Mouse (Mus musculus) frontal cortex, postnatal 14 days (tissue): ENCODE measurements around the gene Gstm3.
A peak's percentile ranks its signal among the peaks of the same experiment; 100 is the strongest.

Source experiments
- DNase-seq, 2 experiments: peaks; one replicate each; pipeline ENCODE4 v3.0.0; 2022; ENCODE audit warnings: low spot score in 2 of 2

Gene Gstm3

GRCm38 (mm10) chr3:107929731-107930130 lies 39.4 kb downstream of the Gstm3 start:
- DNase-seq = no peak

GRCm38 (mm10) chr3:107929243-107929642 lies 39.8 kb downstream of the Gstm3 start:
- DNase-seq = no peak

GRCm38 (mm10) chr3:107928691-107929090 lies 40.4 kb downstream of the Gstm3 start:
- no peak for DNase-seq

GRCm38 (mm10) chr3:107927841-107928240 lies 41.2 kb downstream of the Gstm3 start:
- DNase-seq = no peak

GRCm38 (mm10) chr3:107925335-107925734 lies 43.7 kb downstream of the Gstm3 start:
- DNase-seq = no peak

- DNase-seq = no peak
These were observed 48.7 kb downstream of the Gstm3 start for GRCm38 (mm10) chr3:107920348-107920747.

- peak in 1 of 2 experiments; percentile 57 for DNase-seq
These were observed 51.2 kb downstream of the Gstm3 start for GRCm38 (mm10) chr3:107917783-107918408.

GRCm38 (mm10) chr3:107917097-107917496 lies 52.0 kb downstream of the Gstm3 start:
- no peak for DNase-seq

- no peak for DNase-seq
These were observed 52.4 kb downstream of the Gstm3 start for GRCm38 (mm10) chr3:107916674-107917073.
